In the genomic region with DNA sequence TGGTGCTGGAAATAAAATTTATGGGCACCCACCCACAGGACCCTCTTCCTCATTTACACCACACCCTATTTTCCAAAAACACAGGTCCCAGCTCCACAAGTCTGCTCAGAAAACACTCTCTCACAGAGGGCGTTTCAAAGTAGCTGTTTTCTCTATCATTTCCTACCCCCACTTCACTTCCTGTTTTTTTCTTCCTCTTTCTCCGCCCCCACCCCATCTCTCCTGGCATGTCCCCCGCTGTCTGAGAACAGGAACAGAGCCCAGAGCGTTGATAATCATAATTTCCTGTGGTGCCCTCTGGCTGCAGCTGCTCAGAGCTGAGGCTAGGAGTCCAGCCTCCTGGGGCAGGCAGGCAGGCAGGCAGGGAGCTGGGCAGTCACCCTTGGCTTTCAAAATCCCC, we compare ENCODE assay signal across 8 mouse cellular contexts. TPM values are rescaled to one million over a fixed set of nuclear protein-coding genes. Genes with fewer than 3 reads are reported as not detected.
A peak's percentile ranks its signal among the peaks of the same experiment; 100 is the strongest.
DNase-seq lines count a peak whose midpoint lies in the region; ATAC-seq lines count a peak whose summit lies in the region.

No protein-coding gene starts in this region.

- H3K9me3 ChIP-seq in heart, embryonic 11.5 days (replicated peaks; ENCODE audit: control insufficient read depth, low read length): no peaks in the 10 kb centered on the region
- no peaks in the 10 kb centered on the region for H3K9me3 ChIP-seq in liver, embryonic 11.5 days (ENCODE audit: control insufficient read depth, low read length)
- no peaks in the 10 kb centered on the region for H3K9me3 ChIP-seq in hindbrain, embryonic 13.5 days

- H3K4me2 ChIP-seq in heart, embryonic 11.5 days: no peak overlapping the region
- H3K4me2 ChIP-seq in liver, embryonic 11.5 days: no peak overlapping the region
- H3K4me2 ChIP-seq in hindbrain, embryonic 13.5 days: no peak overlapping the region

- no peak overlapping the region for H3K4me3 ChIP-seq in heart, embryonic 11.5 days (ENCODE audit: low read depth, low read length)
- no peak overlapping the region for H3K4me3 ChIP-seq in liver, embryonic 11.5 days (ENCODE audit: low read depth, low read length)
- H3K4me3 ChIP-seq in hindbrain, embryonic 13.5 days: no peak overlapping the region

- peak overlapping the region; percentile 36; the same call in 1 of the 2 replicates for H3K9ac ChIP-seq in heart, embryonic 11.5 days (ENCODE audit: low read depth, low read length)
- no peak overlapping the region for H3K9ac ChIP-seq in liver, embryonic 11.5 days (ENCODE audit: low read depth, low read length)
- no peak overlapping the region for H3K9ac ChIP-seq in hindbrain, embryonic 13.5 days

- 10% methylated on average over 4 of the region's 4 CpGs for WGBS in heart, embryonic 11.5 days (ENCODE audit: insufficient replicate concordance)
- WGBS in liver, embryonic 11.5 days: 18% methylated on average over 4 of the region's 4 CpGs
- 51% methylated on average over 4 of the region's 4 CpGs for WGBS in hindbrain, embryonic 13.5 days

- no peaks in the 10 kb centered on the region for H3K36me3 ChIP-seq in heart, embryonic 11.5 days (ENCODE audit: control insufficient read depth, insufficient read depth, low read length)
- H3K36me3 ChIP-seq in liver, embryonic 11.5 days (ENCODE audit: control insufficient read depth, insufficient read depth, low read length): no peaks in the 10 kb centered on the region
- peaks cover 14% of the 10 kb centered on the region for H3K36me3 ChIP-seq in hindbrain, embryonic 13.5 days

- H3K27ac ChIP-seq in heart, embryonic 11.5 days (ENCODE audit: low read depth, low read length): peak overlapping the region; percentile 66
- no peak overlapping the region; the same call in 1 of the 2 replicates for H3K27ac ChIP-seq in liver, embryonic 11.5 days (ENCODE audit: low read depth, low read length)
- H3K27ac ChIP-seq in hindbrain, embryonic 13.5 days: no peak overlapping the region

- H3K27me3 ChIP-seq in heart, embryonic 11.5 days (ENCODE audit: control insufficient read depth, insufficient read depth, low read length): no peaks in the 10 kb centered on the region
- H3K27me3 ChIP-seq in liver, embryonic 11.5 days (replicated peaks; ENCODE audit: control insufficient read depth, insufficient read depth, low read length): no peaks in the 10 kb centered on the region
- H3K27me3 ChIP-seq in hindbrain, embryonic 13.5 days: no peaks in the 10 kb centered on the region

- peaks cover 41% of the 10 kb centered on the region for H3K4me1 ChIP-seq in heart, embryonic 11.5 days (ENCODE audit: control insufficient read depth, insufficient read depth, low read length)
- no peaks in the 10 kb centered on the region for H3K4me1 ChIP-seq in liver, embryonic 11.5 days (replicated peaks; ENCODE audit: control insufficient read depth, insufficient read depth, low read length)
- H3K4me1 ChIP-seq in hindbrain, embryonic 13.5 days (replicated peaks): peaks cover 8% of the 10 kb centered on the region; the same call in 1 of the 2 replicates

- no peak for ATAC-seq in heart, embryonic 11.5 days (replicated peaks; ENCODE audit: insufficient number of reproducible peaks, low FRiP score, low TSS enrichment)
- ATAC-seq in liver, embryonic 11.5 days (replicated peaks; ENCODE audit: low FRiP score): peak; percentile 76
- ATAC-seq in neutrophil, adult 5-6 weeks (ENCODE audit: extremely low read depth, insufficient number of reproducible peaks, low FRiP score, poor library complexity, severe bottlenecking): peak; percentile 88
- ATAC-seq in hindbrain, embryonic 13.5 days (ENCODE audit: low FRiP score): no peak

- DNase-seq in ovary, postnatal 36 days (ENCODE audit: low spot score): peak; percentile 24
- no peak for DNase-seq in ovary, postnatal 10 days (ENCODE audit: low spot score)
- DNase-seq in liver, embryonic 11.5 days (ENCODE audit: low spot score): no peak
- DNase-seq in embryo, embryonic 10.5 days (ENCODE audit: low spot score): no peak
- no peak for DNase-seq in cerebellum, postnatal 10 days

RNA-seq across cellular contexts. Expression of a gene that starts 39.9 kb away (rescaled TPM):
- 48.9 and 63.7 TPM in 2 replicates for polyA plus RNA-seq in heart, embryonic 11.5 days (2014; fragmentation: Nextera tagmentation; extraction: Ambion mirVana)
- 4.8 and 5.7 TPM in 2 replicates for polyA plus RNA-seq in liver, embryonic 11.5 days (2014; fragmentation: Nextera tagmentation; extraction: Ambion mirVana)
- total RNA-seq in neutrophil, adult 5-6 weeks (2017): 30.2 and 36.1 TPM in 2 replicates
- polyA plus RNA-seq in hindbrain, embryonic 13.5 days (2015; fragmentation: Nextera tagmentation; extraction: Ambion mirVana): 30.9 and 31.1 TPM in 2 replicates

Comparison
In these comparisons a context has a peak if more than half of its experiments do, and no peak if none do; other contexts are left out.
1. ATAC-seq: peak in liver, embryonic 11.5 days (single experiment) and neutrophil, adult 5-6 weeks (single experiment); none in heart, embryonic 11.5 days (single experiment) and hindbrain, embryonic 13.5 days (single experiment).